Mouse (Mus musculus) megakaryocyte, embryonic 14.5 days (primary cell): ENCODE measurements around the gene Hmgb1.

Experiments used
- FLI1 ChIP-seq: IDR thresholded peaks from 2 replicates; pipeline ENCODE4 v1.6.1; 2012; ENCODE audit warnings: low read length, inconsistent platforms, mixed read lengths
- GATA1 ChIP-seq: IDR thresholded peaks from 3 replicates; pipeline ENCODE4 v1.6.1; 2012; ENCODE audit warnings: mixed read lengths, low read length, inconsistent platforms, borderline replicate concordance

DNA sequence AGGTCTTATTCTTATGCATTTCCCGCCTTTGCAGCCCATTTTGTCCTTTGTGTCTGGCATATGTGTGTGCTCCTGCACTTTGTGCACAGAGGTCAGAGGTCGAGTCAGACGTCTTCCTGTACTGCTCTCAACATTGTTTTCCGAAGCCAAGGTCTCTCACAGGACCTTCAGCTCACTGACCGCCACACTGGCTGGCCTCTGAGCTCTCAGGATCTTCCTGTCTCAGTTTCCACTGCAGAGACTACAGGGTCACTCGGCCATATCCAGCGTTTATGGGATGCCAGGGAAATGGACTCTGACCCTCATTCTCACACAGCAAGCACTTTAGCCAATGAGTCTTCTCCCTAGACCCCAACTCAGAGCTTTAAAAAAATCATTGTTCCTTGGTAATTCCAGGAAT lies 19.4 kb downstream of the Hmgb1 start:
- TF ChIP-seq GATA1 (no peak), FLI1 (no peak)
